Mouse (Mus musculus): ENCODE measurements around the gene Apobec3.

DNA sequence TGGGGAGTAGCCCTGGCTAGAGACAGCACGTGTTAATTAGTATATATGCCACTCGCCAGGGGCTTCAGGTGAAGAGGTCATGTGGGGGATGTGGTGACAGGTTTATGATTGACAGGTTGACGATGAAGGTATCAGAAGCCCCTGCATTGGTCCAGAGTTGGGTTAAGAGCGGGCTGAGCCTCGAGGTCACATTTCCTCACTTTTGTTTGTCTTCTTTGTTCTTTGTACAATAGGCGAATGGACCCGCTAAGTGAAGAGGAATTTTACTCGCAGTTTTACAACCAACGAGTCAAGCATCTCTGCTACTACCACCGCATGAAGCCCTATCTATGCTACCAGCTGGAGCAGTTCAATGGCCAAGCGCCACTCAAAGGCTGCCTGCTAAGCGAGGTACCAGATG lies 13.8 kb downstream of the Apobec3 start:
- TF ChIP-seq CTCF (IDR thresholded peaks at IDR 0.05; ENCODE audit: low read depth) (no peak), EP300 (IDR thresholded peaks at IDR 0.05; ENCODE audit: low read depth) (no peak)
